Mouse (Mus musculus) regulatory T cell (primary cell): ENCODE data around the gene Pald1.

Source experiments
- in situ Hi-C: fragments of 300-600 bp; cut with MboI, MseI; formaldehyde crosslinking; loops from one replicate; pipeline ENCODE4 v1.15.1; 2025; ENCODE audit warnings: high pct_unique_total_duplicates

The Pald1 gene

GRCm38 (mm10) chr10:61383021-61383714 is at the start of gene Pald1:
Gene Pald1 (minus strand): TSS chr10:61383530.
- in situ Hi-C loops: no loop called here

- in situ Hi-C loops: no loop called here
These were observed 48.0 kb upstream of the Pald1 start for GRCm38 (mm10) chr10:61431375-61431774.

GRCm38 (mm10) chr10:61429043-61429442 is 45.7 kb upstream of the Pald1 start:
- in situ Hi-C loops: no loop called here

GRCm38 (mm10) chr10:61428416-61428815 is 45.1 kb upstream of the Pald1 start:
- in situ Hi-C loops: no loop called here

GRCm38 (mm10) chr10:61427951-61428350 is 44.6 kb upstream of the Pald1 start:
- in situ Hi-C loops: no loop called here

- in situ Hi-C loops: no loop called here
These were observed 43.0 kb upstream of the Pald1 start for GRCm38 (mm10) chr10:61426251-61426757.

- in situ Hi-C loops: no loop called here
These were observed 41.7 kb upstream of the Pald1 start for GRCm38 (mm10) chr10:61425047-61425446.

- in situ Hi-C loops: no loop called here
These were observed 41.2 kb upstream of the Pald1 start for GRCm38 (mm10) chr10:61424500-61424899.

GRCm38 (mm10) chr10:61423289-61423688 is 40.0 kb upstream of the Pald1 start:
- in situ Hi-C loops: no loop called here

- in situ Hi-C loops: no loop called here
These were observed 39.5 kb upstream of the Pald1 start for GRCm38 (mm10) chr10:61422861-61423260.

- in situ Hi-C loops: no loop called here
These were observed 36.7 kb upstream of the Pald1 start for GRCm38 (mm10) chr10:61420011-61420410.

GRCm38 (mm10) chr10:61419146-61419545 is 35.8 kb upstream of the Pald1 start:
- in situ Hi-C loops: no loop called here

GRCm38 (mm10) chr10:61418131-61418900 is 35.0 kb upstream of the Pald1 start:
- in situ Hi-C loops: no loop called here

- in situ Hi-C loops: no loop called here
These were observed 34.3 kb upstream of the Pald1 start, which contains the start of gene Nodal for GRCm38 (mm10) chr10:61417672-61418071. Gene Nodal (plus strand): TSS chr10:61417972.

- in situ Hi-C loops: no loop called here
These were observed 33.7 kb upstream of the Pald1 start for GRCm38 (mm10) chr10:61417046-61417445.

- in situ Hi-C loops: no loop called here
These were observed 33.2 kb upstream of the Pald1 start for GRCm38 (mm10) chr10:61416561-61416960.

GRCm38 (mm10) chr10:61415890-61416289 is 32.6 kb upstream of the Pald1 start:
- in situ Hi-C loops: no loop called here

GRCm38 (mm10) chr10:61415240-61415639 is 31.9 kb upstream of the Pald1 start:
- in situ Hi-C loops: no loop called here

- in situ Hi-C loops: no loop called here
These were observed 29.7 kb upstream of the Pald1 start for GRCm38 (mm10) chr10:61412910-61413625.

GRCm38 (mm10) chr10:61410193-61410592 is 26.9 kb upstream of the Pald1 start:
- in situ Hi-C loops: no loop called here

GRCm38 (mm10) chr10:61409776-61410175 is 26.4 kb upstream of the Pald1 start:
- in situ Hi-C loops: no loop called here

GRCm38 (mm10) chr10:61405958-61406357 is 22.6 kb upstream of the Pald1 start:
- in situ Hi-C loops: no loop called here
